Mouse (Mus musculus): ENCODE results near the gene Sun2. TPM values are rescaled to one million over a fixed set of nuclear protein-coding genes. Genes with fewer than 3 reads are reported as not detected.

Gene Sun2
- polyA plus RNA-seq, 1 experiment from 2014 or later: 5.3 TPM

DNA sequence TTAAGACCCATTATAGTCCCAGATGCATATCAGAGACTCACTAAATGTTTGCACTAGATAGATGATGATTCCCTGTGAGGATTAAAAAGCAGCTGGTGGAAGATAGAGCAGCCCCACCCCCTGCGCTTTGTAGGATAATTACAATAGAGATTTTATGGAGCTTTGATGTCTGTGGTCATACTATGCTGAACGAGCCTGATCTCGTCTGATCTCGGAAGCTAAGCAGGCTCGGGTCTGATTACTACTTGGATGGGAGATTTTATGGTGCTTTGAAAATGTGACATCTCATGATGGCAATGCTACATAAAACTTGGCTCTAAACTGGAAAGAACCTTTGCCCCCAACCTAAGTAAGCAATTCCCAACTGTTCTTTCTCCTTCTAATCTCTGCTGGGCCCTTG, 50.0 kb downstream of the Sun2 start:
- Histone ChIP-seq H3K9me3 (ENCODE audit: control insufficient read depth, low read length) (no peaks in the 10 kb centered on the region), H3K9ac (ENCODE audit: low read length) (no peak overlapping the region), H3K27me3 (ENCODE audit: control insufficient read depth, insufficient read depth, low read length) (no peaks in the 10 kb centered on the region), H3K27ac (replicated peaks; ENCODE audit: low read depth, low read length) (no peak overlapping the region), H3K4me1 (ENCODE audit: control insufficient read depth, insufficient read depth, low read length) (peaks cover 10% of the 10 kb centered on the region; the same call in 1 of the 2 replicates), H3K4me3 (ENCODE audit: low read depth, low read length) (no peak overlapping the region), H3K36me3 (ENCODE audit: control insufficient read depth, insufficient read depth, low read length) (no peaks in the 10 kb centered on the region), H3K4me2 (ENCODE audit: low read depth, severe bottlenecking) (no peak overlapping the region)
- 77% methylated on average over 5 of the region's 5 CpGs for WGBS
- ATAC-seq (ENCODE audit: insufficient number of reproducible peaks, low FRiP score, low TSS enrichment, low read depth) (no peak), DNase-seq (ENCODE audit: low spot score) (no peak)

DNA sequence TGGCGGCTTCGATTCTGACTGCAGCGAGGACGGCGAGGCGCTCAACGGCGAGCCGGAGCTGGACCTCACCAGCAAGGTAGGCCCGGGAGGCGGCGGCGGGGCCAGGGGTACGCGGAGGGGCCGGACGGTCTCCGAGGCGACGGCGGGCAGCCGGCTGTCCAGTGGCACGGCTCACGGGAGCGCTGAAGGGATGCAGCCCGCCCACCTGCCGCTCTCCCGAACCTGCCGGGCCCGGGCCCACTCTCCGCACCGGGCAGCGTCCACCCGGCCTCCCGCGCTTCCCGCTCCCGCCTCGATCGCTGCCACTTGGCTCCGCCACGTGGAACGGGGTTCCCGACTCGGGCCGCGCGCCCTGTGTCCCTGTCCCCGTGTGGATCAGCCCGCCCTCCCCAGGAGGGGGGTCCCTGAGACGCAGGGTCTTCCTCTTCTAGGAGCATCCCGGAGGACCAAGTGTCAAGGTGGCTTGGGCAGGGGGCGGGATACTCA, 51.3 kb downstream of the Sun2 start:
- Histone ChIP-seq H3K4me3 (ENCODE audit: low read depth, low read length) (peak overlapping the region; percentile 79), H3K4me1 (ENCODE audit: control insufficient read depth, insufficient read depth, low read length) (peaks cover 15% of the 10 kb centered on the region), H3K27me3 (ENCODE audit: control insufficient read depth, insufficient read depth, low read length) (no peaks in the 10 kb centered on the region), H3K36me3 (ENCODE audit: control insufficient read depth, insufficient read depth, low read length) (no peaks in the 10 kb centered on the region), H3K4me2 (ENCODE audit: low read depth, severe bottlenecking) (peak overlapping the region; percentile 95), H3K9ac (ENCODE audit: low read length) (peak overlapping the region; percentile 89), H3K27ac (replicated peaks; ENCODE audit: low read depth, low read length) (peak overlapping the region; percentile 51; the same call in 1 of the 2 replicates), H3K9me3 (ENCODE audit: control insufficient read depth, low read length) (no peaks in the 10 kb centered on the region)
- WGBS: under 1% methylated on average over 53 of the region's 53 CpGs
- ATAC-seq (ENCODE audit: insufficient number of reproducible peaks, low FRiP score, low TSS enrichment, low read depth) (peak; percentile 12), DNase-seq (ENCODE audit: low spot score) (no peak)

DNA sequence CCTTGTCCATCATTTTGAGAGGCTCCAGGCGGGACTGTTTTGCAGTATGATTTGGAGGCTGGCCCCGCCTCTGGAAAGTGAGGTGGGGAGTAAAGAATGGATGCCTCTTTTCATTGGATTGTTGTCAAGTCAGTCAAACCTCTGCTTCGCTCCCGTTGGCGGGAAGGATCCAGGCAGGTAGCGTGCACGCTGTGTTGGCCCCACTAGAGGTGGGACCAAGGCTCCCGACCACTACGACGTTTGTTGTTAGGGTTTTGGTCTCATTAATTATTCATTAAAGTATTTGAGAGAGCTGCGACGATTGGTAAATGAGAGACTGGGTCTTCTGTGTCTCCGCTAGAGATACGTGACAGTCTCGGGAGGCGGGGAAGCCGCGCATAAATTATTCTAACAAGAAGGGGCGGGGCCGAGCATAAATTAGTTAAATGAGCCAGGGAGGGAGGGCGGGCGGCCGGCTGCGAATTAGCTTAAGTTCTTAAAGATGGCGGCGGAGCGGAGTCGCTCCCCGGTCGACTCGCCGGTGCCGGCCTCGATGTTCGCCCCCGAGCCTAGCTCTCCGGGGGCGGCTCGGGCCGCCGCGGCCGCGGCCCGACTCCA, 51.8 kb downstream of the Sun2 start, which contains the start of gene Gtpbp1:
Gene Gtpbp1 (plus strand): TSS at position 420 of the 597 bp plus-strand sequence.
- peak within 1 kb of the TSS; percentile 51; the same call in 1 of the 2 replicates for H3K27ac ChIP-seq (replicated peaks; ENCODE audit: low read depth, low read length)
- H3K4me2 ChIP-seq (ENCODE audit: low read depth, severe bottlenecking): peak within 1 kb of the TSS; percentile 95
- H3K9me3 ChIP-seq (ENCODE audit: control insufficient read depth, low read length): no peaks in the 10 kb centered on the region
- no peaks in the 10 kb centered on the region for H3K36me3 ChIP-seq (ENCODE audit: control insufficient read depth, insufficient read depth, low read length)
- H3K4me1 ChIP-seq (ENCODE audit: control insufficient read depth, insufficient read depth, low read length): peaks cover 20% of the 10 kb centered on the region
- no peaks in the 10 kb centered on the region for H3K27me3 ChIP-seq (ENCODE audit: control insufficient read depth, insufficient read depth, low read length)
- WGBS: 0% methylated on average over 45 of the region's 45 CpGs
- H3K9ac ChIP-seq (ENCODE audit: low read length): peak within 1 kb of the TSS; percentile 89
- ATAC-seq (ENCODE audit: insufficient number of reproducible peaks, low FRiP score, low TSS enrichment, low read depth) (peak; percentile 96), DNase-seq (ENCODE audit: low spot score) (peak; percentile 94)
- peak within 1 kb of the TSS; percentile 79 for H3K4me3 ChIP-seq (ENCODE audit: low read depth, low read length)

DNA sequence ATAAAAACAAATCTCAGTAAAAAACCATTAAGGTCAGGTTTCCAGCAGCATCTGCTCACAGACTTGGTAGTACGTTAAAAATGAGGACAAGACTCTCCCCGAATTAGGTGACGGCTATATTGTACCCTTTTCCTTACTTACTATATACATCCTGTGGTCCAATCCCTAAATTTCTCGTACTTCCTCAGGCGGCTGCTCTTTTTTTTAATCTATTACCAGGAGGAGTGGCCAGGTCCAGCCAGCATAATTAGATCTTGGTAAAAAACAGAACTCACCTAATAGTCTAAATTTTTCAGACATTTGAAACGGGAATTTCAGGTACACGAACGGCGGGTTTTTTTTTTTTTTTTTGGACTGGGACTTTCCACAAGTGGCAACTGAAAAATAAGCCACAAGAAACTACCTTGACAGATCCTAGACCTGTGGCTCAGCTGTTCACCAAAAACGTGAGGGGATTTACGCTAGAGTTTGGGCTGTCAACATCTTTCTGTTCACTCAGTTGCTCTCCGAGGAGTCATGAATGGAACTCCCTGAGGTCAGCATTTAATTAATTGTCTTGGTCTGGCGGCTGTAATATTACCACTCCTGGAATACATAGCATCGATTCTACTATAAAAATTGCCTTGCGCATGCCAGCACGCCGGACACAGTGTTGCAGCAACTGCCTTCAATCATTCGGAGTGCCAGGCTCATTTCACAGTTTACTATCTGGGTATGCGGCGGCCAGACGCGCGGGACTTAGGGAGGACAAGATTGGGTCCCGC, 52.5 kb downstream of the Sun2 start:
- H3K9me3 ChIP-seq (ENCODE audit: control insufficient read depth, low read length): no peaks in the 10 kb centered on the region
- no peaks in the 10 kb centered on the region for H3K27me3 ChIP-seq (ENCODE audit: control insufficient read depth, insufficient read depth, low read length)
- peak overlapping the region; percentile 79 for H3K4me3 ChIP-seq (ENCODE audit: low read depth, low read length)
- DNase-seq (ENCODE audit: low spot score) (no peak), ATAC-seq (ENCODE audit: insufficient number of reproducible peaks, low FRiP score, low TSS enrichment, low read depth) (no peak)
- 15% methylated on average over 24 of the region's 24 CpGs for WGBS
- H3K27ac ChIP-seq (replicated peaks; ENCODE audit: low read depth, low read length): no peak overlapping the region
- no peak overlapping the region for H3K9ac ChIP-seq (ENCODE audit: low read length)
- H3K4me1 ChIP-seq (ENCODE audit: control insufficient read depth, insufficient read depth, low read length): peaks cover 27% of the 10 kb centered on the region
- H3K36me3 ChIP-seq (ENCODE audit: control insufficient read depth, insufficient read depth, low read length): no peaks in the 10 kb centered on the region
- peak overlapping the region; percentile 55 for H3K4me2 ChIP-seq (ENCODE audit: low read depth, severe bottlenecking)

DNA sequence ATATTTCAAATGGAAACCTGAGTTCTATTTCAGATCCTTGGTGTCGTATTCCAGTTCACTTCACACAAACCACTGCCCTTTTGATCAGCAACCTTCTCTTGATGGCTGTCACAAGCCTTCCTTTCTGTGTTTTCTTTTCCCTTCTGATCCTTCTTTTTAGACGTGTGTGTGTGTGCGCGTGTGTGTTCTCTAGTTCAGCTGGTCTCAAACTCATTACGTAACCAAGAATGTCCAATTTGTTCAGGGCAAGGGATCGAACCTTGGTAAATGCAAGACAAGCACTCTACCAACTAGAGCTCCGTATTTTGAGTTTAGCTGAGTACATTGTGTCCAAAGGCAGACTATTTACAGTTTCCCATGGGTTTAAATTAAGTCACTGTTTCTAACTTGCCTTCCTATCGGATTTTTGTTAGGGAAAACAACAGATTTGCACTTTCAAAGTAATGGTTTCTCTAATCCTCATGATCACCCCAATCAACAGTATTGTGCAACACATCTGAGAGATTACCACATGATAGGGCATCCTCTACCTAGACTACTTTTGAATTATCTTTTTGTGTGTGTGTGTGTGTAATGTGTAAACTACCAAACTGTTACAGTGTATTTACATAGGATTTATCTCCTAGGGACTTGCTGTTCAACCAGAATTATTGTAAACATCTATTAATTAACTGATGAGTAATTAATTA, 53.9 kb downstream of the Sun2 start:
- H3K4me2 ChIP-seq (ENCODE audit: low read depth, severe bottlenecking): peak overlapping the region; percentile 70
- no peaks in the 10 kb centered on the region for H3K36me3 ChIP-seq (ENCODE audit: control insufficient read depth, insufficient read depth, low read length)
- no peaks in the 10 kb centered on the region for H3K9me3 ChIP-seq (ENCODE audit: control insufficient read depth, low read length)
- peak overlapping the region; percentile 87 for H3K9ac ChIP-seq (ENCODE audit: low read length)
- ATAC-seq (ENCODE audit: insufficient number of reproducible peaks, low FRiP score, low TSS enrichment, low read depth) (0 out of 2 replicates have a peak, but pooled peaks have one; percentile 2), DNase-seq (ENCODE audit: low spot score) (no peak)
- peak overlapping the region; percentile 88 for H3K4me3 ChIP-seq (ENCODE audit: low read depth, low read length)
- WGBS: 5% methylated on average over 8 of the region's 8 CpGs
- H3K4me1 ChIP-seq (ENCODE audit: control insufficient read depth, insufficient read depth, low read length): peaks cover 32% of the 10 kb centered on the region
- H3K27me3 ChIP-seq (ENCODE audit: control insufficient read depth, insufficient read depth, low read length): no peaks in the 10 kb centered on the region
- H3K27ac ChIP-seq (replicated peaks; ENCODE audit: low read depth, low read length): peak overlapping the region; percentile 97

DNA sequence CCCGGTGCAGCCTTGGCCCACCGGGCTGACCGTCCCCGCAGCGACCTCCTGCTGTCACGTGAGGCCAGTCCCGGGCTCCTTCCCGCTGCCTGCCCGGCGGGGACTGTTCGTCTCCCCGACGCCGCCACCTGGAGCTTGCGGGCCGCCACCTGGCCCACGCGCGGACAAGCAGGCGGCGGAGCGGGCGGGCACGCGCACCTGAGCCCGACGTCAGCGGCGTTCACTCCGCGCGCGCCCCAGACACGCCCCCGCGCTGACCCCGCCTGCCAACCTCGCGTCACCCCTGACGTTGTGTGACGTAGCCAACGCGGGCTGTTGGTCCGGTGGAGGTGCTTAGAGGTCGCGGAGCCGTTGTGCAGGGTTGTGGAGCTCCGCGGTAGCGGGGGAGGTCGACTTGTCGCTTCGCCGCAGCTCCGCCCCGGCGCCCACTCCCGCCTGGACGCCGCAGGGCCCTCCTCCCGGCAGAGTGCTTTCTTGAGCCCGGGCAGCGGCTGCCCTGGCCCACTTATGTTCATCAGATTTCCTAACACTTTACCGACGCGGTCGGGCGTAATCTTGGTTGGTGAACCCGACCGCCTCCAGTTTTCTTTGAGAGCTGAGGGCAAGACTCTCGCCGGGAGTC, 54.6 kb downstream of the Sun2 start, which contains the start of gene Josd1:
Gene Josd1 (minus strand): TSS at position 274 of the 622 bp plus-strand sequence.
- Histone ChIP-seq H3K36me3 (ENCODE audit: control insufficient read depth, insufficient read depth, low read length) (no peaks in the 10 kb centered on the region), H3K4me2 (ENCODE audit: low read depth, severe bottlenecking) (peak within 1 kb of the TSS; percentile 70), H3K27me3 (ENCODE audit: control insufficient read depth, insufficient read depth, low read length) (no peaks in the 10 kb centered on the region), H3K9me3 (ENCODE audit: control insufficient read depth, low read length) (no peaks in the 10 kb centered on the region), H3K9ac (ENCODE audit: low read length) (peak within 1 kb of the TSS; percentile 87), H3K4me3 (ENCODE audit: low read depth, low read length) (peak within 1 kb of the TSS; percentile 88), H3K4me1 (ENCODE audit: control insufficient read depth, insufficient read depth, low read length) (peaks cover 32% of the 10 kb centered on the region), H3K27ac (replicated peaks; ENCODE audit: low read depth, low read length) (peak within 1 kb of the TSS; percentile 97)
- peak; percentile 97 for DNase-seq (ENCODE audit: low spot score)
- peak; percentile 52 for ATAC-seq (ENCODE audit: insufficient number of reproducible peaks, low FRiP score, low TSS enrichment, low read depth)
- under 1% methylated on average over 59 of the region's 72 CpGs for WGBS

DNA sequence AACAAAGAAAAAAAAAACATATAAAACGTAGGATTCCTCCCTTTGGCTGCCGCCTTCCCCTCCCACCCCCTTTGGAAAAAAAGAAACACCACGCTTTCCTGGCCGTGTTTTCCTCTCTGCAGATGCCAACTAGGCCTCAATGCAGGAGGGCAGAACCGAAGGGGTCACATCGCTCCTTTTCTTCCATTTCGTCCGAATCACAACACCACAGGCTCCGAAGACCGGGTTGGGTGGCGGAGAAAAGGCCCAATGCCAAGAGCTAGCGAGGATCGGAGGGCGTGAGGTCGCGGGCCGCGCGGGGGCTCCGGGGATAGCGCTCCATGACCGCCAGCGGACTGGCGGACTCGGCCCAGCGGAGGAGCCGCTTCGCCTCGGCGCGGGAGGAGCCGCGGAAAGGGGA, 55.2 kb downstream of the Sun2 start:
- H3K4me3 ChIP-seq (ENCODE audit: low read depth, low read length): peak overlapping the region; percentile 88
- no peaks in the 10 kb centered on the region for H3K36me3 ChIP-seq (ENCODE audit: control insufficient read depth, insufficient read depth, low read length)
- ATAC-seq (ENCODE audit: insufficient number of reproducible peaks, low FRiP score, low TSS enrichment, low read depth) (no peak), DNase-seq (ENCODE audit: low spot score) (peak; percentile 65)
- no peaks in the 10 kb centered on the region for H3K27me3 ChIP-seq (ENCODE audit: control insufficient read depth, insufficient read depth, low read length)
- H3K27ac ChIP-seq (replicated peaks; ENCODE audit: low read depth, low read length): peak overlapping the region; percentile 97
- H3K9ac ChIP-seq (ENCODE audit: low read length): peak overlapping the region; percentile 87
- WGBS: 0% methylated on average over 24 of the region's 33 CpGs
- peaks cover 32% of the 10 kb centered on the region for H3K4me1 ChIP-seq (ENCODE audit: control insufficient read depth, insufficient read depth, low read length)
- H3K9me3 ChIP-seq (ENCODE audit: control insufficient read depth, low read length): no peaks in the 10 kb centered on the region
- H3K4me2 ChIP-seq (ENCODE audit: low read depth, severe bottlenecking): peak overlapping the region; percentile 70

All from limb, embryonic 11.5 days (tissue).